Mouse (Mus musculus): ENCODE data around the gene Sult2b1.

The Sult2b1 gene

GRCm38 (mm10) chr7:45765995-45766394 is 18.5 kb downstream of the Sult2b1 start:
- CTCF ChIA-PET, result interaction anchor here (0.6 to 1.3 kb wide), 4 partner anchors 19 to 84 kb away, joined by 3 to 4 read pairs (median 4); no protein-coding TSS in a partner anchor
- POLR2A ChIA-PET, result interaction anchor here (0.6 to 1.1 kb wide), 5 partner anchors 8 to 35 kb away, joined by 3 to 4 read pairs (median 3); no protein-coding TSS in a partner anchor

DNA sequence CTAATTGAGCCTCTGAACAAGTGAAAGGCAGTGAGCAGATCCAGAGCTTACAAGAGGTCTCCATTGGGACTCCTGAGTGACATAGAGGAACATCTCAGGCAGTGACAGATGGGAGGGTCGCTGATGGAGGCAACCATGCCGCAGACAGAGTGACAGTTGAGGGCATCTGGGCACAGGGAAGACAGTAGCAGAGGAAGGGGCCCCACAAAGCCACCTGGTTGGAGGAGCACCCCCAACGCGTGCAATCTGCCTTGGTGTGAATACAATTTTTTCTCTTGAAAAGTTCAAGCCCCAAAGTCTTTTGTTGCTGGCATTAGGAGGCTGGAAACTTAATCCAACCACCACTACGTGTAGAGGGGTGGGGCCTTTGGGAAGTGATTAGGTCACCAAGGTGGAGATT is 24.3 kb downstream of the Sult2b1 start:
- POLR2A ChIA-PET, result interaction anchor here in 3 of 4 experiments (0.5 to 4.1 kb wide), 11 partner anchors 11 to 136 kb away, joined by 3 to 17 read pairs (median 4); partner anchors contain the start of genes Cyth2 (in 1 of the 3), Kdelr1 (in 1 of the 3), Sphk2 (in 1 of the 3) and Syngr4 (in 1 of the 3)
- CTCF ChIA-PET, result interaction anchor here in 2 of 4 experiments (1.0 to 3.2 kb wide), 6 partner anchors 21 to 242 kb away, joined by 3 to 11 read pairs (median 5); partner anchors contain the start of gene Lmtk3 (in 1 of the 2)

DNA sequence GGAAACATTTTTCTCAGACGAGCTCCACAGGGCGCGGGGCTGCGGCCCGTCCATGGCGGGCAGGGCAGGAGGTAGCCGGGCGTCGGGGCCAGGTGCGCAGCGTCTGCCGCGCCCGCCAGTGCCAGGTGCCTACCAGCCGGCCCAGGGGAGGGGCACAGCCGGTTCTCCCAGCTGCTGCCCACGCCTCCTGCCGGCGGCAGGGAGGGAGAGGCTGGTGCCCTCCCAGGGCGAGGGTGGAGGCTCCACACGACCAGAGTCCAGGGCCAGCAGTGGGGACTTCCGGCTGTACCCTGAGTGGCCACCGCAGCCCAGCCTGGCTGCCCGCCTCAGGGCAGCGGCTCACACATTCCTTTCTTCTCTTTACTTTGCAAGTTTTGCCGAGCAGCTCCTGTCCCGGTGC is 25.1 kb downstream of the Sult2b1 start:
- CTCF ChIA-PET, result interaction anchor here in 3 of 4 experiments (0.9 to 3.2 kb wide), 8 partner anchors 10 to 243 kb away, joined by 3 to 11 read pairs (median 6); partner anchors contain the start of genes Kdelr1 (in 1 of the 3) and Lmtk3 (in 1 of the 3)
- POLR2A ChIA-PET, result interaction anchor here in 3 of 4 experiments (1.0 to 4.1 kb wide), 12 partner anchors 10 to 114 kb away, joined by 3 to 17 read pairs (median 5); partner anchors contain the start of genes Kdelr1 (in 1 of the 3) and Sphk2 (in 1 of the 3)

DNA sequence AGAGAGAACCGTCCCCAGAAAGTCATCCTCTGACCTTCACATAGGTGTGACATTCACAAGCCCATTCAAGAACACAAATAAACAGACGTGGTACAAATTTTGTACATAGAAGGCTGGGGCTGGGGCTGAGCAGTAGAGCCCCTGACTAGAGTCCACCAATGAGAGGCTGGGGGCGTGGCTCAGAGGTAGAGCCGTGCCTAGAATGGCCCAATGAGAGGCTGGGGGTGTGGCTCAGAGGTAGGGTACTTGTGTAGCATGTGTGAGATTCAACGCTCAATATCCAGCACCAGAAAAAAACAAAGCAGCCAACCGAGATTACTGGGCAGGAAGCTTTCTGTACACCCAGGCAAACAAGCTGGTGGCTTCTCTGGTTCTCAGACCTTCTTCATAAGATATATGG is 28.8 kb downstream of the Sult2b1 start:
- ChIA-PET CTCF (interaction anchor here in 3 of 4 experiments (0.5 to 4.4 kb wide), 5 partner anchors 19 to 46 kb away, joined by 3 to 22 read pairs (median 6); no protein-coding TSS in a partner anchor), POLR2A (interaction anchor here in 2 of 4 experiments (0.7 to 5.6 kb wide), 14 partner anchors 8 to 168 kb away, joined by 3 to 23 read pairs (median 3); partner anchors contain the start of genes Ccdc114 (in 1 of the 2), Cyth2 (in 1 of the 2), Kdelr1 (in 1 of the 2) and Rpl18 (in 1 of the 2))

- ChIA-PET CTCF (interaction anchor here in 1 of 4 experiments (2.6 kb wide), 1 partner anchor 51 kb away, joined by 12 read pairs; no protein-coding TSS in a partner anchor), POLR2A (interaction anchor here in 2 of 4 experiments (1.0 to 3.0 kb wide), 13 partner anchors 8 to 166 kb away, joined by 3 to 20 read pairs (median 4); partner anchors contain the start of genes Fam83e (in 1 of the 2), Kdelr1 (in 1 of the 2), Lmtk3 (in 1 of the 2) and Sphk2 (in 1 of the 2))
These were observed 34.3 kb downstream of the Sult2b1 start for GRCm38 (mm10) chr7:45750162-45750561.

GRCm38 (mm10) chr7:45749401-45749800 is 35.1 kb downstream of the Sult2b1 start:
- ChIA-PET CTCF (interaction anchor here in 2 of 4 experiments (0.8 to 2.6 kb wide), 3 partner anchors 18 to 53 kb away, joined by 4 to 12 read pairs (median 5); no protein-coding TSS in a partner anchor), POLR2A (interaction anchor here in 3 of 4 experiments (0.8 to 3.0 kb wide), 17 partner anchors 8 to 167 kb away, joined by 3 to 20 read pairs (median 4); partner anchors contain the start of genes Cyth2 (in 1 of the 3), Fam83e (in 1 of the 3), Kdelr1 (in 1 of the 3) and Lmtk3 (in 1 of the 3))

- ChIA-PET CTCF (interaction anchor here in 1 of 4 experiments (2.6 to 7.7 kb wide), 2 partner anchors 53 kb away, joined by 12 to 145 read pairs; no protein-coding TSS in a partner anchor), POLR2A (interaction anchor here in 3 of 4 experiments (0.7 to 4.0 kb wide), 17 partner anchors 8 to 924 kb away, joined by 3 to 34 read pairs (median 8); partner anchors contain the start of genes Cyth2 (in 2 of the 3), Fam83e (in 1 of the 3), Ftl1 (in 1 of the 3) and Kdelr1 (in 1 of the 3))
These were observed 36.4 kb downstream of the Sult2b1 start for GRCm38 (mm10) chr7:45748110-45748509.

- ChIA-PET CTCF (interaction anchor here (0.5 to 7.7 kb wide), 21 partner anchors 8 to 380 kb away, joined by 3 to 145 read pairs (median 4); partner anchors contain the start of genes Cyth2 (in 1 of the 4), Fam83e (in 1 of the 4), Kdelr1 (in 1 of the 4) and Lmtk3 (in 1 of the 4)), POLR2A (interaction anchor here in 3 of 4 experiments (0.6 to 7.4 kb wide), 63 partner anchors 8 to 1092 kb away, joined by 3 to 94 read pairs (median 4); partner anchors contain the start of genes Sphk2 (in 3 of the 3), Fam83e (in 2 of the 3), Lmtk3 (in 2 of the 3) and Ccdc114 (in 1 of the 3))
These were observed 37.0 kb downstream of the Sult2b1 start for GRCm38 (mm10) chr7:45747450-45747849.

DNA sequence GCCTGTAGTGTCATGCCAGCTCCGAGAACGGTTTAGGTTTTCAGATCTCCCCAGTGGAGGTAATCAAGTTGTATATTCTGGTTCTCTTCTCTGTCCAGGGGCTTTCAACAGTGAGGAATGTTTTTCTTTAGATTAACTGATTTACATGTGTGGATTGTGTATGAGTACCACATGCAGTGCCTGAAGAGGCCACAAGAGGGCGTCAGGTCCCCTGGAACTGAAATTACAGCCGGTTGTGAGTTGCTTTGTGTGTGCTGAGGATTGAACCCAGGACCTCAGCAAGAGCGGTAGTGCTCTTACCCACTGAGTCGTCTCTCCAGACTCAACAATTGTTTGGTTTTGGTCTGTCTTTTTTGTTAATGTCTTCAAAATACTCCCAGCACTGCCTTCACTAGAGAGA is 38.0 kb downstream of the Sult2b1 start:
- POLR2A ChIA-PET, result interaction anchor here (0.6 to 7.4 kb wide), 45 partner anchors 8 to 731 kb away, joined by 3 to 94 read pairs (median 4); partner anchors contain the start of genes Sphk2 (in 3 of the 4), Fam83e (in 2 of the 4), Ccdc114 (in 1 of the 4) and Cyth2 (in 1 of the 4)
- CTCF ChIA-PET, result interaction anchor here (0.6 to 7.7 kb wide), 20 partner anchors 11 to 229 kb away, joined by 3 to 145 read pairs (median 4); partner anchors contain the start of genes Lmtk3 (in 2 of the 4), Ccdc114 (in 1 of the 4) and Cyth2 (in 1 of the 4)

GRCm38 (mm10) chr7:45744387-45744786 is 40.1 kb downstream of the Sult2b1 start:
- POLR2A ChIA-PET, result interaction anchor here in 2 of 4 experiments (0.9 to 7.4 kb wide), 12 partner anchors 9 to 1281 kb away, joined by 3 to 94 read pairs (median 7); partner anchors contain the start of genes Fam83e (in 2 of the 2), Sphk2 (in 2 of the 2), Cyth2 (in 1 of the 2) and Syngr4 (in 1 of the 2)
- CTCF ChIA-PET, result interaction anchor here (0.8 to 7.7 kb wide), 5 partner anchors 13 to 57 kb away, joined by 3 to 145 read pairs (median 11); no protein-coding TSS in a partner anchor

- CTCF ChIA-PET, result interaction anchor here (0.5 to 7.7 kb wide), 51 partner anchors 9 to 775 kb away, joined by 3 to 145 read pairs (median 4); partner anchors contain the start of genes Ccdc114 (in 2 of the 4), Kdelr1 (in 2 of the 4), Lmtk3 (in 2 of the 4) and Cyth2 (in 1 of the 4)
- POLR2A ChIA-PET, result interaction anchor here in 3 of 4 experiments (0.5 to 7.4 kb wide), 37 partner anchors 8 to 342 kb away, joined by 3 to 94 read pairs (median 4); partner anchors contain the start of genes Fam83e (in 3 of the 3), Sphk2 (in 3 of the 3), Ccdc114 (in 1 of the 3) and Cyth2 (in 1 of the 3)
These were observed 42.1 kb downstream of the Sult2b1 start for GRCm38 (mm10) chr7:45742338-45742737.

- ChIA-PET CTCF (interaction anchor here (0.5 to 7.7 kb wide), 46 partner anchors 9 to 776 kb away, joined by 3 to 145 read pairs (median 4); partner anchors contain the start of genes Ccdc114 (in 2 of the 4), Kdelr1 (in 2 of the 4), Lmtk3 (in 2 of the 4) and Cyth2 (in 1 of the 4)), POLR2A (interaction anchor here in 3 of 4 experiments (0.5 to 7.4 kb wide), 34 partner anchors 8 to 341 kb away, joined by 3 to 94 read pairs (median 4); partner anchors contain the start of genes Fam83e (in 3 of the 3), Sphk2 (in 3 of the 3), Ccdc114 (in 1 of the 3) and Cyth2 (in 1 of the 3))
These were observed 42.7 kb downstream of the Sult2b1 start for GRCm38 (mm10) chr7:45741777-45742176.

DNA sequence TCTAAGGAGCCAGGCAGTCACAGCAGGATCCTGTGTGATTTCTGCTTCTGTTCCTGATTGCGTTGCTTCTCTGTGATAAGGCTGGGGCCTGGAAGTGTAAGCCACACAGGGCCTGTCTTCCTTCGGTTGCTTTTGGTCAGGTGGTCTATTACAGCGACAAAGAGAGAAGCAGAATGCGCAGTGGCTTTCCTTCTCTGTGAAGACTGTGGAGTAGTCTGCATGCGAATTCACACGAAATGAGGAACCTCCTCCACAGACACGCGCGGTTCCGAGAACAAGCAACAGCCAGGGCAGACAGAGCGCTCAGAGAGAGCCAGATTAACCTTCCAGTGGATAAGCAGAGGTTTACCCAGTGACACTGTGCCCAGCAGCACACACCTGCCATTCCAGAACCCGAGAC is 43.2 kb downstream of the Sult2b1 start:
- CTCF ChIA-PET, result interaction anchor here (0.9 to 7.7 kb wide), 17 partner anchors 11 to 261 kb away, joined by 3 to 145 read pairs (median 6); partner anchors contain the start of genes Ccdc114 (in 1 of the 4), Fam83e (in 1 of the 4) and Lmtk3 (in 1 of the 4)
- POLR2A ChIA-PET, result interaction anchor here in 3 of 4 experiments (0.9 to 7.4 kb wide), 17 partner anchors 9 to 134 kb away, joined by 3 to 94 read pairs (median 4); partner anchors contain the start of genes Sphk2 (in 3 of the 3), Fam83e (in 1 of the 3) and Kdelr1 (in 1 of the 3)

GRCm38 (mm10) chr7:45739820-45740219 is 44.6 kb downstream of the Sult2b1 start:
- ChIA-PET POLR2A (interaction anchor here (0.6 to 5.8 kb wide), 36 partner anchors 9 to 479 kb away, joined by 3 to 102 read pairs (median 4); partner anchors contain the start of genes Sphk2 (in 3 of the 4), Cyth2 (in 2 of the 4), Fam83e (in 2 of the 4) and Ccdc114 (in 1 of the 4)), CTCF (interaction anchor here (0.5 to 2.8 kb wide), 77 partner anchors 9 to 485 kb away, joined by 3 to 120 read pairs (median 5); partner anchors contain the start of genes Kdelr1 (in 3 of the 4), Ccdc114 (in 2 of the 4), Cyth2 (in 2 of the 4) and Fam83e (in 1 of the 4))

GRCm38 (mm10) chr7:45739162-45739763 is 45.2 kb downstream of the Sult2b1 start:
- CTCF ChIA-PET, result interaction anchor here (0.5 to 2.8 kb wide), 100 partner anchors 8 to 455 kb away, joined by 3 to 120 read pairs (median 5); partner anchors contain the start of genes Cyth2 (in 3 of the 4), Kdelr1 (in 3 of the 4), Ccdc114 (in 2 of the 4) and Lmtk3 (in 2 of the 4)
- POLR2A ChIA-PET, result interaction anchor here (0.6 to 5.8 kb wide), 46 partner anchors 8 to 479 kb away, joined by 3 to 102 read pairs (median 4); partner anchors contain the start of genes Cyth2 (in 4 of the 4), Sphk2 (in 3 of the 4), Fam83e (in 2 of the 4) and Ccdc114 (in 1 of the 4)

DNA sequence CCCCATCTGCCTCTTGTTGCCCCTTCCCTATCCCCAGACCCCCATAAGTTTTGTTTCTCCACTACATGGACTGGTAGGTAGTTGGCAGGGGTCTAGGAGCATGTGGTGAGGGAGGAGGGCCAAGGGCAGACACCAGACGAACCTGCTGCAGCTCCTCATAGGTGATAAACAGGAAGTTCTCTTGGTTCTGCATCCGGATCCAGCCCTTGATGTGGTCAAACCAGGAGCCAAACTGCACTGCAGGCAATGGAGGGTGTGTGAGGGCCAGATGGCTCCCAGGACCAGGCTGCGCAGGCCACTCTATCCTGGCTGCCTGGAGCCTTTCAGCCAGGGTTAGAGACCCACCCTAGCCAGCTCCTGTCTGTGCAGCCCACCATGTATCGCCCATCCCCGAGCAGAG is 51.0 kb downstream of the Sult2b1 start:
- ChIA-PET POLR2A (interaction anchor here in 3 of 4 experiments (0.5 to 9.4 kb wide), 4 partner anchors 14 to 333 kb away, joined by 3 to 250 read pairs (median 82); partner anchors contain the start of genes Fam83e (in 2 of the 3), Sphk2 (in 2 of the 3) and Rpl18 (in 1 of the 3)), CTCF (interaction anchor here in 1 of 4 experiments (0.9 kb wide), 1 partner anchor 13 kb away, joined by 5 read pairs; the partner anchor contains the start of gene Fam83e)

All from embryonic stem cell, embryonic (primary cell).